Mouse (Mus musculus): ENCODE results near the gene Col1a1.

DNA sequence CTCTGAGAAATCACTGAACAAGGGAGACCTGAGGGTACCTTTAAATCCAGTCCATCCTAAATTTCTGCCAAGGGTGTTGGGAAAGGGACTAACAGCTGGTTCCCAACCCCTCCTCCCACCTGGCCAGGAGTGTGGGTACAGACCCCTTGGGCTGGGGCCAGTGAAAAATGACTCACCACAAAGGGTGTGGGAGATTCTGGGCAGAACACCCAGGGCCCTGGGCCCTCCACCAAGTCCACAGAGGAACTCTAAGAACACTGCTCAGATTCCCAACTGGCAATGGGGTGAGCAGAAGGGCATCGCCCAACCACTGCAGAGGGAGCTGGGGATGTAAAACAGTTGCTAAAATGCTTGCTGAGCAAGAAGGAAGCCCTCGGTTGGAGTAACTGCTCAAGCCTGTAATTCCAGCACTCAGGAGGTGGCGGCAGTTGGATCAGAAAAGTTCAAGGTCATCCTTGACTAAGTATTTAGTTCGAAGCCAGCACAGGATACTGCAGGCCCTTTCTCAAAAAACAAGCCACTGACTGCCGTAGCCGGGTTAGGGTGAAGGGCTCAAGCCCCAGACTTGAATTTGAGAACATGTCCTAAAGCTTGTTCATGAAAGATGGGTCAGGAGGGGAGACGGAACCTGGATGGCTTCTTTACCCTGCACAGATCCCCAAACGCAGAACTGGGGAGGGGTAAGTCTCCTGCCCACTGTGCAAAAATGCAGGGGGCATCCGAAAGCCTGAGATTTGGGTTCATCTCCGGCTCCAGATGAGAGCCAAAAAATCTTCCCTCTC, 52.9 kb downstream of the Col1a1 start:
- TF ChIP-seq CTCF (IDR thresholded peaks at IDR 0.05; ENCODE audit: control insufficient read depth, insufficient read depth, low read length) (no peak), POLR2A (IDR thresholded peaks at IDR 0.05; ENCODE audit: borderline replicate concordance, control insufficient read depth, low read depth, low read length) (no peak)

Data from bone marrow, adult 2 months (tissue).